Mouse (Mus musculus) limb, embryonic 11.5 days (tissue): ENCODE measurements around the gene Bicral. TPM values are rescaled to one million over a fixed set of nuclear protein-coding genes. Genes with fewer than 3 reads are reported as not detected.

Experiments
- ATAC-seq: fragments of 200-750 bp; cut with Nextera tagmentation; 2 replicates; pipeline ENCODE4 v1.8.0; 2017; ENCODE audit warnings: low read depth; ENCODE audit not compliant: insufficient number of reproducible peaks, low FRiP score, low TSS enrichment
- DNase-seq: peaks from one replicate; pipeline ENCODE4 v3.0.0-alpha.2; 2015; ENCODE audit warnings: low spot score
- H3K27ac ChIP-seq: fragments of 300-500 bp; sonication (generic); replicated peaks from 2 replicates; pipeline ENCODE4 v1.5.1; 2014; ENCODE audit warnings: low read depth, mild to moderate bottlenecking, low read length
- H3K27me3 ChIP-seq: fragments of 300-500 bp; sonication (generic); 2 replicates; pipeline ENCODE4 v1.6.1; 2014; ENCODE audit warnings: mild to moderate bottlenecking, low read length, mixed read lengths; ENCODE audit not compliant: control insufficient read depth, insufficient read depth
- H3K36me3 ChIP-seq: fragments of 300-500 bp; sonication (generic); 2 replicates; pipeline ENCODE4 v1.6.1; 2014; ENCODE audit warnings: mild to moderate bottlenecking, low read length, moderate library complexity, mixed read lengths; ENCODE audit not compliant: control insufficient read depth, insufficient read depth
- H3K4me1 ChIP-seq: fragments of 300-500 bp; sonication (generic); 2 replicates; pipeline ENCODE4 v1.6.1; 2014; ENCODE audit warnings: low read length, mixed read lengths; ENCODE audit not compliant: control insufficient read depth, insufficient read depth
- H3K4me2 ChIP-seq: fragments of 300-500 bp; sonication (generic); 2 replicates; pipeline ENCODE4 v1.6.1; 2014; ENCODE audit warnings: low read depth, mild to moderate bottlenecking, moderate library complexity; ENCODE audit not compliant: severe bottlenecking
- H3K4me3 ChIP-seq: fragments of 300-500 bp; sonication (generic); 2 replicates; pipeline ENCODE4 v1.5.1; 2014; ENCODE audit warnings: low read depth, low read length
- H3K9ac ChIP-seq: fragments of 300-500 bp; sonication (generic); 2 replicates; pipeline ENCODE4 v1.6.1; 2014; ENCODE audit warnings: mild to moderate bottlenecking, low read length
- H3K9me3 ChIP-seq: fragments of 300-500 bp; sonication (generic); 2 replicates; pipeline ENCODE4 v1.6.1; 2016; ENCODE audit warnings: low read length; ENCODE audit not compliant: control insufficient read depth
- WGBS: fragments of 180-500 bp; shearing (Covaris S2); extraction: QIAGEN DNeasy Blood & Tissue Kit; methylation state at CpG from one replicate; pipeline ENCODE4 v1.1.7; 2014; 5-methylcytosine and 5-hydroxymethylcytosine counted together
- polyA plus RNA-seq: library from polyadenylated mRNA; unstranded; fragments of >200 nt; fragmentation: Nextera tagmentation; extraction: Ambion mirVana; gene quantifications from 2 replicates; pipeline ENCODE4 v1.2.1, GENCODE M21; 2014

Gene Bicral
- polyA plus RNA-seq: 4.6 and 5.9 TPM in 2 replicates

GRCm38 (mm10) chr17:46857903-46858748, at the start of gene Bicral:
TSS of gene Bicral (minus strand) at chr17:46858482.
- H3K9me3 ChIP-seq: no peaks in the 10 kb centered on the region
- H3K4me2 ChIP-seq: peak within 1 kb of the TSS; percentile 72
- peak within 1 kb of the TSS; percentile 100 for H3K9ac ChIP-seq
- H3K27ac ChIP-seq: peak within 1 kb of the TSS; percentile 100
- under 1% methylated on average over 47 of the region's 65 CpGs for WGBS
- no peaks in the 10 kb centered on the region for H3K27me3 ChIP-seq
- H3K36me3 ChIP-seq: no peaks in the 10 kb centered on the region
- peak; percentile 74 for ATAC-seq
- peaks cover 9% of the 10 kb centered on the region for H3K4me1 ChIP-seq
- H3K4me3 ChIP-seq: peak within 1 kb of the TSS; percentile 83
- DNase-seq: peak; percentile 88

DNA sequence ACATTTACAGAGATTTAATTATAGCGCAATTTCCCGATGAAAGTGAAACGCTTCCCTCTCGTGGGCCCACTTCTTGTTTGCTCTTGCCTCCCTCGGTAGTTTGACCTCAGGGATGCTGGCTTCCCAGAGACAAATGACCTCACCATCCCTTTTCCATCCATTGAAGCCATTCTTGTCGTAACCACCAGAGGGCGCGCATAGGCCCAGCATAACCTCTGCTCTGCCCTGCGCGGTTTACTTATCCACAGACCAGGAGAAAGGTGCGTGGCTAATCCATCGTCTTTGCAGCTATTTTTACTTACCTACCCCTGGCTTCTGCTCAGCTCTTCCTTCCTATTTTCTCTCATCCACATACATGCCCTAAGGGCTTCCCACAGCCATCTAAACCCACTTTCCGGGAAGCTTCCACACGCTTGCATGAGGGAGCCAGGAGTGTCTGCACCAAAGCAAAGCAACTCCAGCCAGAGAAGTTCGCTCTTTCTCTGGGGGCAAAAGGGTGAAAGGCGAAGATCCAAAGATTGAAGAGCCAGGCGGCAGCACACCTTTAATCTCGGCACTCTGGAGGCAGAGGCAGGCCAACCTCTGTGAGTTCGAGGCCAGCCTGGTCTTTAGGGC, 45.7 kb upstream of the Bicral start:
- Histone ChIP-seq H3K4me1 (no peaks in the 10 kb centered on the region), H3K4me3 (no peak overlapping the region), H3K4me2 (no peak overlapping the region), H3K9ac (no peak overlapping the region), H3K27me3 (no peaks in the 10 kb centered on the region), H3K27ac (no peak overlapping the region), H3K36me3 (no peaks in the 10 kb centered on the region), H3K9me3 (no peaks in the 10 kb centered on the region)
- DNase-seq (peak; percentile 90), ATAC-seq (0 out of 2 replicates have a peak, but pooled peaks have one; percentile 57)
- 22% methylated on average over 19 of the region's 19 CpGs for WGBS

DNA sequence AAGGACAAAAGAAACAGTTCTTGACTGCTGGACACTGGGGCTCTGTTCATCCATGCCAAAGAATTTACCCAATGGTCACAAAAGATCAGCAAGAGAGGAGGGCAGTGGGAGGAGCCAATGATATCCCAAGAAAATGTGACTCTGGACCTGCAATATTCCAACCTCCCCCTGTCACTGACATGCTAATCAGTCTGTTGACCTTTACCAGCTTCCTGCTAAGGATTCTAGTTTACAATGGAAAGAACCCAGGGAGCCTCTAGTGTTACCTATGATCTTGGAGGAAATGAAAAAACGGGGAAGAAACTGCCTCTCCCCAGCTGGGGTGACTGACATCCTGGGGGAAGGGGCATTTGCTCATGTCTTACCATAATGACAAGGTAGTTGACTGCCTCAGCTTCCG, 42.7 kb upstream of the Bicral start:
- no peak overlapping the region for H3K27ac ChIP-seq
- H3K4me3 ChIP-seq: no peak overlapping the region
- no peaks in the 10 kb centered on the region for H3K36me3 ChIP-seq
- no peak overlapping the region for H3K9ac ChIP-seq
- no peaks in the 10 kb centered on the region for H3K9me3 ChIP-seq
- WGBS: 59% methylated on average over 2 of the region's 2 CpGs
- no peaks in the 10 kb centered on the region for H3K27me3 ChIP-seq
- no peak for DNase-seq
- H3K4me2 ChIP-seq: no peak overlapping the region
- peaks cover 3% of the 10 kb centered on the region; the same call in 1 of the 2 replicates for H3K4me1 ChIP-seq
- ATAC-seq: no peak

DNA sequence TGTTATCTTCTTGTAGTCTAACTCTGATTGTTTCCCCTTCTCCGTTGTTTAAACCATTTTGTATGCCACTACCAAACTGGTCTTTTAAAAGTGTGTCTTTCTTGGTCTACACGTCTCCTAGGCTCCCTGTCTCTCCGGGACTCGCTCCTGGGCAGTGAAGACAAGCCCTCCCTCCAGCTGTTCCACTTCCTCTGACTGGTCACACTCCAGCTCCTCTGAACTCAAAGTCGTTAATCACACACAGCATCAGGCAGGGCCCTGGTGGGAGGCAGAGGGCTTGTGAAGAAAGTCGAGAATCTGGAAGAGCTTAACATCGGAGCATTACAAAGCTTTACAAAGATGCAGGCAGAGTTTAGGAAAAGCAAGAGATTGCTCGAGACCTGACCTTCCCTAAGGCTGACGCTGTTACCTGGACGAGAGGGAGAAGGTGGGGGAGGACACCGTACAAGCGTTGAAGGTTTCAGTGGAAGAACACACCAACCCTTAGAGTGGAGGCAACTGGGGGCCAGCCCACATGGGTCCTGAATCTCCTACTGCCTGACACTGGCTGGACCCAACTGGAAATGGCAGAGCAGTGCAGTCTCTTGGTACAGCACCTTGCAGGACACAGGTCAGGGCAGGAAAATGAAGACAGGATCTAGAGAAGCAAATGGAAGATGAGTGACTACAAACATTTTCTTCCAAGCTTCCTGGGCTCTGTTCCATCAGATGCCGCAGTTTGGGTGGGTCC, 39.1 kb upstream of the Bicral start:
- Histone ChIP-seq H3K36me3 (peaks cover 6% of the 10 kb centered on the region; the same call in 1 of the 2 replicates), H3K27ac (no peak overlapping the region), H3K4me3 (no peak overlapping the region), H3K27me3 (no peaks in the 10 kb centered on the region), H3K4me1 (peaks cover 10% of the 10 kb centered on the region), H3K9ac (peak overlapping the region; percentile 2; the same call in 1 of the 2 replicates), H3K9me3 (no peaks in the 10 kb centered on the region), H3K4me2 (no peak overlapping the region)
- peak; percentile 39 for DNase-seq
- 31% methylated on average over 13 of the region's 13 CpGs for WGBS
- ATAC-seq: no peak

DNA sequence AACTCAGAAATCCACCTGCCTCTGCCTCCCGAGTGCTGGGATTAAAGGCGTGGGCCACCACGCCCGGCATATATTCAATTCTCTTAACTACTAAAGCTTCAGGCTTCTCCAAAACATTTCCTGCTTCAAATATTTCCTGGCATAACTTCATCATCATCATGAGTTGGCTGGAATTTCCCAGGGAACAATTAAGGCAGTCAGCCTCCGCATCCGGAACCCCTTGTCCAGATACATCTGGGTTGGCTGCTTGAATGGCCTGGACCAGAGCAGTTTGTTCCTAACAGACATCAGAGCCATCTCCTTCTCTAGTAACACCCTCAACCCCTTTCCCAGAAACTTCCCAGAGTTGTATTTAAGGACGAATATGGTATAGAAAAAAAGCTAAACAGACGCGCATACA, 37.1 kb upstream of the Bicral start:
- Histone ChIP-seq H3K36me3 (peaks cover 7% of the 10 kb centered on the region; the same call in 1 of the 2 replicates), H3K27me3 (no peaks in the 10 kb centered on the region), H3K4me2 (no peak overlapping the region), H3K9ac (no peak overlapping the region), H3K4me1 (peaks cover 22% of the 10 kb centered on the region), H3K4me3 (no peak overlapping the region), H3K9me3 (no peaks in the 10 kb centered on the region), H3K27ac (no peak overlapping the region)
- 90% methylated on average over 9 of the region's 9 CpGs for WGBS
- ATAC-seq (no peak), DNase-seq (no peak)

DNA sequence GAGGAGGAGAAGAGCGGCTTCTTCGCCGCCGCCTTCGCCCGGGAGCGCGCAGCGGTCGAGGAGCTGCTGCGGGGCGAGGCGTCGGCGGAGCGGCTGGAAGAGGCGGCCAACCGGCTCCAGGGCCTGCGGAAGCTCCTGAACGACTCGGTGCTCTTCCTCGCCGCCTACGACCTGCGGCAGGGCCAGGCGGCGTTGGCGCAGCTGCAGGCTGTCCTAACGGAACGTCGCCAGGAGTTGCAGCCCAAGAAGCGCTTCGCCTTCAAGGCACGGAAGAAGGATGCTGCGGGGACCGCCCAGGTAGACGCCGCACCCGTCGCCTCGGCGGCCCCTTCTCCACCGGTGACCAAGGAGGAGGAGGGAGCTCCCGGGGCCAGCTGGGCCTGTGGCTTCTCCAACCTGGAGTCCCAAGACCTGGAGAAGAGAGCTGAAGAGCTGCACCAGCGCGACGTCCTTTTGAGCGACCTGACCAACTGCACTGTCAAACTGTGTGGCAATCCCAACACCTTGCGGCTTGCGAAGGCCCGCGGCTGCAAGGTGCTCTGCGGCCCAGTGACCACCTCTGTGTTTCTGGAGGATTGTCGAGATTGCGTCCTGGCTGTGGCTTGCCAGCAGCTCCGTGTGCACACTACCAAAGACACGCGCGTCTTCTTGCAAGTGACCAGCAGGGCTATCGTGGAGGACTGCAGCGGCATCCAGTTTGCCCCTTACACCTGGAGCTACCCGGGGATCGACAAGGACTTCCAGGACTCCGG, 32.7 kb upstream of the Bicral start:
- Histone ChIP-seq H3K9me3 (no peaks in the 10 kb centered on the region), H3K4me1 (peaks cover 23% of the 10 kb centered on the region), H3K36me3 (peaks cover 7% of the 10 kb centered on the region; the same call in 1 of the 2 replicates), H3K4me3 (peak overlapping the region; percentile 92), H3K27me3 (no peaks in the 10 kb centered on the region), H3K27ac (peak overlapping the region; percentile 70), H3K4me2 (peak overlapping the region; percentile 97), H3K9ac (peak overlapping the region; percentile 91)
- ATAC-seq (0 out of 2 replicates have a peak, but pooled peaks have one; percentile 9), DNase-seq (peak; percentile 51)
- 2% methylated on average over 64 of the region's 64 CpGs for WGBS

DNA sequence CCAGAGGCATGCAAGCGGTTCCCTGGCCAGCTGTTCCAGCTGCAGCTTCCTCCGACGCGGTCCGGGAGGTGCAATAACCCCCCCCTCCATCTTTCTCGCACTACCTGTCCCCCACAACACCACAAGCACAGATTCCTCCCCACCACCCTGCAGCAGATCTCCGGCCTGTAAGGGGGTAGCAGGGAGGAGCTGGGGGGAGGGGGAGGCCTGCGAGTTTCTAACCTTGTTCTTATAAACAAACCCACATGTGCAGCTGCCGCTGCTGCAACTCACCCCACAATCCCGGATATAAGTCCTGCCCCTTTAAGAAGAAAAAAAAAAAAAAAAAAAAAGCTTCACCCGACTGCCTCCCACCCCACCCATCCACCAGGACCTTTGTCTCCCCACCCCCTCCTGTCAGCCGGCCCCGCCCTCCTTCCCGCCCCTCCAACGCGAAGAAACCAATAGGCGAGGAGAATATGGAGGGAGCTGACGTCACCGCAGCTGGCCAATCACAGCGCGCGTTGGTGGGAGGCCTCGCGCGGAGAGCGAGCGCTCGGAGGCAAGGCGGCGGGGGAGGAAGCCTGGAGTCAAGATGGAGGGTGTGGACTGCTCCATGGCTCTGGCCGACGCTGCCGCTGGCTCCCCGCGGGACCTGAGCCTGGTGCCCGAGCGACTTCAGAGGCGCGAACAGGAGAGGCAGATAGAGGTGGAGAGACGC, 32.0 kb upstream of the Bicral start, which contains the start of gene Tbcc:
Gene Tbcc (plus strand): TSS at position 569 of the 700 bp plus-strand sequence.
- peak within 1 kb of the TSS; percentile 91 for H3K9ac ChIP-seq
- DNase-seq (peak; percentile 99), ATAC-seq (peak; percentile 88)
- H3K27ac ChIP-seq: peak within 1 kb of the TSS; percentile 97
- no peaks in the 10 kb centered on the region for H3K9me3 ChIP-seq
- H3K4me3 ChIP-seq: peak within 1 kb of the TSS; percentile 92
- WGBS: under 1% methylated on average over 38 of the region's 40 CpGs
- H3K36me3 ChIP-seq: peaks cover 7% of the 10 kb centered on the region; the same call in 1 of the 2 replicates
- peaks cover 23% of the 10 kb centered on the region for H3K4me1 ChIP-seq
- no peaks in the 10 kb centered on the region for H3K27me3 ChIP-seq
- peak within 1 kb of the TSS; percentile 97 for H3K4me2 ChIP-seq
